Mouse (Mus musculus) liver, adult 10 weeks (tissue): ENCODE measurements around the gene Iqcg. TPM values are rescaled to one million over a fixed set of nuclear protein-coding genes. Genes with fewer than 3 reads are reported as not detected.

Experiments
- polyA plus RNA-seq: library from polyadenylated mRNA; stranded (reverse); fragments of 350-450 nt; fragmentation: Illumina TruSeq; extraction: RNeasy Lipid Tissue Mini Kit (QIAGEN cat#74804); gene quantifications from one replicate; pipeline ENCODE4 v1.2.3, GENCODE M21; 2014; ENCODE audit warnings: low read depth, low replicate concordance

Iqcg gene
- polyA plus RNA-seq, result 1.5 TPM

DNA sequence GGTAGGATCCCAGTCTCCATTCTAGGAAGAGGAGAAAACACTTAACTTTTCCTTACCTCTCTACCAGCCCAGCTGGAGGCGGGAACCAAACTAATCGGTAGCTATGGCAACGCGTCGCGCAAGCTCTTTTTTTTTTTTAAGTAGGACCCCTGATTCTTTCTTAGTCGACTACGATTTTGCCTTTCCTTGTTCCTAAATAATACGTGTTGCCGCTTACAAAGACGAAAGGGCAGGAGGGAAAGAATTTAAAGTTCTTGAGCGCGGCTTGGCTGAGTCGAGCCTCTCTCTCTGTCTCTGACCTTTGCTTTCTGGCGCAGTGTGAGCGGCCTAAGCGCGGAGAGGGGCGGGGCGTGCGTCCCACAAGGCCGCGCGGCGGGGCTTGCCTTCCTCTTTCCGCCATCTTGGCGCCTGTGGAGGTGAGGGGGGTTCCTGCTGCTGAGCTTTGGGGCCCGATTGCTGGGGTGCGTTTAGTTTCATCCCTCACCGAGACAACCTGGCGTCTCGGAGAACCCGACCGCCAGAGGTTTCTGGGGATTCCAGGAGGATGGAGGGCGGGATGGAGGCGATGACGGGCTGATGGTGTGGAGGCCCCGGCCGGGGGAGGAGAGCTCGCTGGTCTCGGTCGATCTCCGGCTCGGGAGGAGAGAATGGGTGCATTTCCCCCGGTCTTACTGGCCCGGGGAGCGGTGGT lies at the start of gene Iqcg, which contains the start of gene Rpl35a:
Gene Iqcg (minus strand): TSS at position 124 of the 691 bp plus-strand sequence.
Gene Rpl35a (plus strand): TSS at position 359 of the 691 bp plus-strand sequence.

GRCm38 (mm10) chr16:33062024-33062681 lies 6.1 kb upstream of the Iqcg start, which contains the start of gene Lmln:
TSS of gene Lmln (plus strand) at chr16:33062521.

Other genes with a start within 250 kb of the Iqcg start
- gene Smbd1, start 245.7 kb downstream of the Iqcg start, polyA plus RNA-seq, result not detected
- 52.0 TPM for gene Fyttd1, start 178.7 kb downstream of the Iqcg start, polyA plus RNA-seq
- 5.3 TPM for gene Rubcn, start 178.5 kb downstream of the Iqcg start, polyA plus RNA-seq
- gene Lrch3, start 142.1 kb downstream of the Iqcg start, polyA plus RNA-seq, result 7.5 TPM
- 368 TPM for gene Rpl35a, start 235 bp upstream of the Iqcg start, polyA plus RNA-seq
- gene Lmln, start 6.3 kb upstream of the Iqcg start, polyA plus RNA-seq, result 0.61 TPM
- 6.1 TPM for gene Osbpl11, start 128.9 kb upstream of the Iqcg start, polyA plus RNA-seq
- gene Snx4, start 195.2 kb upstream of the Iqcg start, polyA plus RNA-seq, result 40.1 TPM